Mouse (Mus musculus) heart, adult 2 months (tissue): ENCODE results near the gene Tssk2.

Source experiments
- CTCF ChIP-seq: fragments of 200-600 bp; IDR thresholded peaks from 2 replicates; pipeline ENCODE4 v1.8.1; 2022; ENCODE audit warnings: antibody characterized with exemption, mild to moderate bottlenecking, moderate library complexity
- EP300 ChIP-seq: fragments of 200-500 bp; IDR thresholded peaks from 2 replicates; pipeline ENCODE4 v1.6.1; 2011; ENCODE audit warnings: low read depth, low read length, control low read depth; ENCODE audit not compliant: insufficient read depth
- POLR2A ChIP-seq: fragments of 200-500 bp; IDR thresholded peaks from 2 replicates; pipeline ENCODE4 v1.6.1; 2011; ENCODE audit warnings: mild to moderate bottlenecking, low read depth, low read length, control low read depth; ENCODE audit not compliant: insufficient read depth

GRCm38 (mm10) chr16:17945081-17945831, 46.8 kb downstream of the Tssk2 start:
- no peak for TF ChIP-seq POLR2A
- no peak for TF ChIP-seq CTCF
- no peak for TF ChIP-seq EP300
